Mouse (Mus musculus): ENCODE results near the gene Dbp. TPM values are rescaled to one million over a fixed set of nuclear protein-coding genes. Genes with fewer than 3 reads are reported as not detected.

Gene Dbp
- total RNA-seq, 1 experiment: 10.0 TPM

DNA sequence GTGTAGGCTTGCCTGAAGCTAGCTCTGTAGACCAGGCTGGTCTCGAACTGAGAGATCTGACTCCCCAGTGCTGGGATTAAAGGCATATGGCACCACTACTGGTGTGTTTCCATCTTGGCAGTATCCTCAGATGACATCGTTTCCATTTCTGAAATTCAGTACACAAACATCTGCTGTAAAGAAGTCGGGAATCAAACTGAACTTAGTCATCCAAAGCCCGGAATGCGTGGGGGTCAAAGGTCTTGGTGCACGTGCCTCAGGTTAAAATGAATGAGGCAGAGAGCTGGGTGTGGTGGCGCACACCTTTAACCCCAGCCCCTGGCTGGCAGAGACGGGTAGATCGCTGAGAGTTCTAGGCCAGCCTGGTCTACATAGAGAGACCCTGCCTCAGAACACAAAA, 45.3 kb downstream of the Dbp start:
- H3K4me1 ChIP-seq (ENCODE audit: control insufficient read depth in 2 of 2, insufficient read depth in 2 of 2, low read length in 2 of 2, poor library complexity in 1 of 2): peaks cover 2 to 16% of the 10 kb centered on the region in 2 experiments; a peak in 2 of 4 replicates
- no peak overlapping the region for H3K4me3 ChIP-seq (ENCODE audit: insufficient read depth in 1 of 2, low read depth in 1 of 2, low read length in 2 of 2, poor library complexity in 1 of 2, severe bottlenecking in 1 of 2)
- H3K9ac ChIP-seq (ENCODE audit: insufficient read depth, low read depth, low read length, poor library complexity, severe bottlenecking): no peak overlapping the region
- no peak overlapping the region for H3K27ac ChIP-seq (ENCODE audit: insufficient read depth, low read depth, low read length, poor library complexity, severe bottlenecking)
- H3K36me3 ChIP-seq (ENCODE audit: control insufficient read depth, insufficient read depth, low read length, poor library complexity, severe bottlenecking): no peaks in the 10 kb centered on the region
- TF ChIP-seq CHD2 (IDR thresholded peaks at IDR 0.05; ENCODE audit: low read depth, low read length) (no peak), HCFC1 (IDR thresholded peaks at IDR 0.05; ENCODE audit: borderline replicate concordance, insufficient read depth, low read length) (no peak), ZNF384 (IDR thresholded peaks at IDR 0.05; ENCODE audit: low read depth, low read length) (no peak), MAFK (IDR thresholded peaks at IDR 0.05; ENCODE audit: insufficient read depth, low read depth, low read length) (no peak), ZC3H11A (IDR thresholded peaks at IDR 0.05; ENCODE audit: borderline replicate concordance, low read depth, low read length) (no peak)
- H3K9me3 ChIP-seq (ENCODE audit: control insufficient read depth, insufficient read depth, low read depth, low read length): no peaks in the 10 kb centered on the region
- no peak for DNase-seq (ENCODE audit: low read depth, low spot score)
- in situ Hi-C loops (cut with MboI; ENCODE audit: low sequenced_read_pairs in 2 of 2, unreplicated experiment in 2 of 2): no loop called here

DNA sequence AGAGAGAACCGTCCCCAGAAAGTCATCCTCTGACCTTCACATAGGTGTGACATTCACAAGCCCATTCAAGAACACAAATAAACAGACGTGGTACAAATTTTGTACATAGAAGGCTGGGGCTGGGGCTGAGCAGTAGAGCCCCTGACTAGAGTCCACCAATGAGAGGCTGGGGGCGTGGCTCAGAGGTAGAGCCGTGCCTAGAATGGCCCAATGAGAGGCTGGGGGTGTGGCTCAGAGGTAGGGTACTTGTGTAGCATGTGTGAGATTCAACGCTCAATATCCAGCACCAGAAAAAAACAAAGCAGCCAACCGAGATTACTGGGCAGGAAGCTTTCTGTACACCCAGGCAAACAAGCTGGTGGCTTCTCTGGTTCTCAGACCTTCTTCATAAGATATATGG, 50.8 kb downstream of the Dbp start:
- TF ChIP-seq MAFK (IDR thresholded peaks at IDR 0.05; ENCODE audit: insufficient read depth, low read depth, low read length) (no peak), HCFC1 (IDR thresholded peaks at IDR 0.05; ENCODE audit: borderline replicate concordance, insufficient read depth, low read length) (no peak), CHD2 (IDR thresholded peaks at IDR 0.05; ENCODE audit: low read depth, low read length) (no peak)
- in situ Hi-C loops (cut with MboI; ENCODE audit: low sequenced_read_pairs in 2 of 2, unreplicated experiment in 2 of 2): no loop called here
- H3K4me1 ChIP-seq (ENCODE audit: control insufficient read depth in 2 of 2, insufficient read depth in 2 of 2, low read length in 2 of 2, poor library complexity in 1 of 2): no peaks in the 10 kb centered on the region

DNA sequence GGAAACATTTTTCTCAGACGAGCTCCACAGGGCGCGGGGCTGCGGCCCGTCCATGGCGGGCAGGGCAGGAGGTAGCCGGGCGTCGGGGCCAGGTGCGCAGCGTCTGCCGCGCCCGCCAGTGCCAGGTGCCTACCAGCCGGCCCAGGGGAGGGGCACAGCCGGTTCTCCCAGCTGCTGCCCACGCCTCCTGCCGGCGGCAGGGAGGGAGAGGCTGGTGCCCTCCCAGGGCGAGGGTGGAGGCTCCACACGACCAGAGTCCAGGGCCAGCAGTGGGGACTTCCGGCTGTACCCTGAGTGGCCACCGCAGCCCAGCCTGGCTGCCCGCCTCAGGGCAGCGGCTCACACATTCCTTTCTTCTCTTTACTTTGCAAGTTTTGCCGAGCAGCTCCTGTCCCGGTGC, 54.5 kb downstream of the Dbp start:
- Histone ChIP-seq H3K4me1 (ENCODE audit: control insufficient read depth in 2 of 2, insufficient read depth in 2 of 2, low read length in 2 of 2, poor library complexity in 1 of 2) (no peaks in the 10 kb centered on the region), H3K4me3 (ENCODE audit: insufficient read depth in 1 of 2, low read depth in 1 of 2, low read length in 2 of 2, poor library complexity in 1 of 2, severe bottlenecking in 1 of 2) (peak overlapping the region; percentile 36 to 51; a peak in 3 of 4 replicates), H3K36me3 (ENCODE audit: control insufficient read depth, insufficient read depth, low read length, poor library complexity, severe bottlenecking) (no peaks in the 10 kb centered on the region), H3K9me3 (ENCODE audit: control insufficient read depth, insufficient read depth, low read depth, low read length) (no peaks in the 10 kb centered on the region), H3K27ac (ENCODE audit: insufficient read depth, low read depth, low read length, poor library complexity, severe bottlenecking) (no peak overlapping the region), H3K9ac (ENCODE audit: insufficient read depth, low read depth, low read length, poor library complexity, severe bottlenecking) (no peak overlapping the region)
- DNase-seq (ENCODE audit: low read depth, low spot score): no peak
- in situ Hi-C loops (cut with MboI; ENCODE audit: low sequenced_read_pairs in 2 of 2, unreplicated experiment in 2 of 2): no loop called here
- no peak for TF ChIP-seq ZNF384 (IDR thresholded peaks at IDR 0.05; ENCODE audit: low read depth, low read length)
- no peak for TF ChIP-seq CHD2 (IDR thresholded peaks at IDR 0.05; ENCODE audit: low read depth, low read length)
- no peak for TF ChIP-seq ZC3H11A (IDR thresholded peaks at IDR 0.05; ENCODE audit: borderline replicate concordance, low read depth, low read length)
- no peak for TF ChIP-seq HCFC1 (IDR thresholded peaks at IDR 0.05; ENCODE audit: borderline replicate concordance, insufficient read depth, low read length)
- no peak for TF ChIP-seq MAFK (IDR thresholded peaks at IDR 0.05; ENCODE audit: insufficient read depth, low read depth, low read length)

More for the DNA sequence above, 50.8 kb downstream of the Dbp start:
- DNase-seq (ENCODE audit: low read depth, low spot score): no peak
- no peak overlapping the region for H3K9ac ChIP-seq (ENCODE audit: insufficient read depth, low read depth, low read length, poor library complexity, severe bottlenecking)
- no peaks in the 10 kb centered on the region for H3K9me3 ChIP-seq (ENCODE audit: control insufficient read depth, insufficient read depth, low read depth, low read length)
- no peaks in the 10 kb centered on the region for H3K36me3 ChIP-seq (ENCODE audit: control insufficient read depth, insufficient read depth, low read length, poor library complexity, severe bottlenecking)
- H3K27ac ChIP-seq (ENCODE audit: insufficient read depth, low read depth, low read length, poor library complexity, severe bottlenecking): no peak overlapping the region
- no peak overlapping the region for H3K4me3 ChIP-seq (ENCODE audit: insufficient read depth in 1 of 2, low read depth in 1 of 2, low read length in 2 of 2, poor library complexity in 1 of 2, severe bottlenecking in 1 of 2)

Other genes starting within 250 kb of the Dbp start
- 398 and 408 TPM in 2 replicates for gene Ftl1, start 245.2 kb upstream of the Dbp start, total RNA-seq (2012; rRNA removed)
- 388 and 591 TPM in 2 replicates for gene Bax, start 238.2 kb upstream of the Dbp start, total RNA-seq (2012; rRNA removed)
- gene Tulp2, start 223.2 kb upstream of the Dbp start, total RNA-seq (2012; rRNA removed): 2.6 TPM in 2 replicates
- gene Gm45808, start 218.3 kb upstream of the Dbp start, total RNA-seq (2012; rRNA removed): 0.71 TPM in 1 of 2 replicates, not detected in the other
- gene Dhdh, start 216.3 kb upstream of the Dbp start, total RNA-seq (2012; rRNA removed): 3.6 and 5.3 TPM in 2 replicates
- 131 and 178 TPM in 2 replicates for gene Nucb1, start 194.7 kb upstream of the Dbp start, total RNA-seq (2012; rRNA removed)
- gene Ppp1r15a, start 178.8 kb upstream of the Dbp start, total RNA-seq (2012; rRNA removed): 31.4 and 37.9 TPM in 2 replicates
- 17.8 and 20.2 TPM in 2 replicates for gene Plekha4, start 178.8 kb upstream of the Dbp start, total RNA-seq (2012; rRNA removed)
- gene Hsd17b14, start 150.2 kb upstream of the Dbp start, total RNA-seq (2012; rRNA removed): 32.5 and 33.0 TPM in 2 replicates
- gene Bcat2, start 134.9 kb upstream of the Dbp start, total RNA-seq (2012; rRNA removed): 60.3 and 87.7 TPM in 2 replicates
- gene Fgf21, start 89.6 kb upstream of the Dbp start, total RNA-seq (2012; rRNA removed): 0.67 and 1.1 TPM in 2 replicates
- gene Fut1, start 87.8 kb upstream of the Dbp start, total RNA-seq (2012; rRNA removed): 0.49 and 2.5 TPM in 2 replicates
- gene Izumo1, start 83.3 kb upstream of the Dbp start, total RNA-seq (2012; rRNA removed): 0.31 and 0.63 TPM in 2 replicates
- gene Rasip1, start 77.6 kb upstream of the Dbp start, total RNA-seq (2012; rRNA removed): 5.3 and 8.6 TPM in 2 replicates
- gene Mamstr, start 65.1 kb upstream of the Dbp start, total RNA-seq (2012; rRNA removed): 0.71 and 0.74 TPM in 2 replicates
- 0.27 and 0.37 TPM in 2 replicates for gene Fut2, start 38.7 kb upstream of the Dbp start, total RNA-seq (2012; rRNA removed)
- 0.54 and 0.74 TPM in 2 replicates for gene Ntn5, start 21.1 kb upstream of the Dbp start, total RNA-seq (2012; rRNA removed)
- 4.5 and 7.6 TPM in 2 replicates for gene Sec1, start 10.7 kb upstream of the Dbp start, total RNA-seq (2012; rRNA removed)
- gene Car11, start 5.2 kb upstream of the Dbp start, total RNA-seq (2012; rRNA removed): 4.4 and 7.9 TPM in 2 replicates
- gene Rpl18, start 10.4 kb downstream of the Dbp start, total RNA-seq (2012; rRNA removed): 3,487 and 5,312 TPM in 2 replicates
- gene Sphk2, start 12.9 kb downstream of the Dbp start, total RNA-seq (2012; rRNA removed): 18.7 and 21.5 TPM in 2 replicates
- gene Fam83e, start 16.1 kb downstream of the Dbp start, total RNA-seq (2012; rRNA removed): 6.1 and 6.6 TPM in 2 replicates
- 0.76 and 1.7 TPM in 2 replicates for gene Spaca4, start 20.7 kb downstream of the Dbp start, total RNA-seq (2012; rRNA removed)
- 7.2 and 9.5 TPM in 2 replicates for gene Lmtk3, start 78.7 kb downstream of the Dbp start, total RNA-seq (2012; rRNA removed)
- 1.6 and 2.1 TPM in 2 replicates for gene Sult2b1, start 79.6 kb downstream of the Dbp start, total RNA-seq (2012; rRNA removed)
- 96.2 and 113 TPM in 2 replicates for gene Cyth2, start 109.5 kb downstream of the Dbp start, total RNA-seq (2012; rRNA removed)
- 1.6 and 2.6 TPM in 2 replicates for gene Kcnj14, start 119.7 kb downstream of the Dbp start, total RNA-seq (2012; rRNA removed)
- gene Grwd1, start 125.9 kb downstream of the Dbp start, total RNA-seq (2012; rRNA removed): 93.4 and 107 TPM in 2 replicates
- gene Kdelr1, start 167.7 kb downstream of the Dbp start, total RNA-seq (2012; rRNA removed): 73.2 and 87.2 TPM in 2 replicates
- gene Grin2d, start 173.3 kb downstream of the Dbp start, total RNA-seq (2012; rRNA removed): 0.67 and 0.90 TPM in 2 replicates
- 0.74 TPM in 1 of 2 replicates, not detected in the other for gene Syngr4, start 191.6 kb downstream of the Dbp start, total RNA-seq (2012; rRNA removed)
- gene Tmem143, start 191.9 kb downstream of the Dbp start, total RNA-seq (2012; rRNA removed): 26.0 and 34.8 TPM in 2 replicates
- gene Emp3, start 216.3 kb downstream of the Dbp start, total RNA-seq (2012; rRNA removed): 43.8 and 56.5 TPM in 2 replicates
- gene Ccdc114, start 219.0 kb downstream of the Dbp start, total RNA-seq (2012; rRNA removed): 7.7 and 12.5 TPM in 2 replicates

Measured in ES-E14 (cell line).